Mouse (Mus musculus): Measurements from ENCODE around the gene Snupn.

DNA sequence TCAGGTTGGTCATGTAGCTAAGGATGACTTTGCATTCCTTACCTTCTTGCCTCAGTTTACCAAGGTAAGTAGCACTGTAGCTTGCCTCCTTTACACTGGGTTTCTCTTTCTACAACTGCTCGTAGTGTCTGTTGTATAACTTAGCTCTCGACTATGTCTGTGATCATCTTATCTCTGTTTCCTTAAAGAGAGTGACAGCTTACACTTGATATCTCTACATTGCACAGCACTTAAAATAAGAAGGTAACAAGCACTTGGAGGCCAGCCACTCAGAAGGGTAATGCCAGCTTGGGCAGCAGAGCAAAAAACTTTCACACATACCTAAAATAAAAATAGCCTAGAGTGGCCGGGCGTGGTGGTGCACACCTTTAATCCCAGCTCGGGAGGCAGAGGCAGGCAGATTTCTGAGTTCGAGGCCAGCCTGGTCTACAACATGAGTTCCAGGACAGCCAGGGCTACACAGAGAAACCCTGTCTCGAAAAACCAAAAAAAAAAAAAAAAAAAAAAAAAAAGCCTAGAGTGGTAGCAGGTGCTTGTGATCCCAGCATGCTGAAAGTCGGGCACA lies 23.4 kb downstream of the Snupn start:
- TF ChIP-seq MAX (IDR thresholded peaks at IDR 0.05) = no peak
- no peak for TF ChIP-seq CTCF (IDR thresholded peaks at IDR 0.05; ENCODE audit: control insufficient read depth, insufficient read depth, insufficient read length)
- TF ChIP-seq MYOG (IDR thresholded peaks at IDR 0.05; ENCODE audit: control insufficient read depth, extremely low read depth, insufficient read length) = no peak
- no peak for TF ChIP-seq CEBPB (IDR thresholded peaks at IDR 0.05; ENCODE audit: low read depth)
